Mouse (Mus musculus) cerebellum, adult 2 months (tissue): Measurements from ENCODE around the gene Zp1.

Source experiments
- CTCF ChIP-seq: fragments of 200-500 bp; IDR thresholded peaks from 2 replicates; pipeline ENCODE4 v1.5.1; 2011; ENCODE audit warnings: low read depth, mild to moderate bottlenecking, control low read depth, low read length, moderate library complexity, borderline replicate concordance; ENCODE audit not compliant: insufficient read depth
- POLR2A ChIP-seq: fragments of 200-500 bp; IDR thresholded peaks from 2 replicates; pipeline ENCODE4 v1.6.1; 2011; ENCODE audit warnings: low read length, control low read depth, borderline replicate concordance; ENCODE audit not compliant: insufficient read depth

DNA sequence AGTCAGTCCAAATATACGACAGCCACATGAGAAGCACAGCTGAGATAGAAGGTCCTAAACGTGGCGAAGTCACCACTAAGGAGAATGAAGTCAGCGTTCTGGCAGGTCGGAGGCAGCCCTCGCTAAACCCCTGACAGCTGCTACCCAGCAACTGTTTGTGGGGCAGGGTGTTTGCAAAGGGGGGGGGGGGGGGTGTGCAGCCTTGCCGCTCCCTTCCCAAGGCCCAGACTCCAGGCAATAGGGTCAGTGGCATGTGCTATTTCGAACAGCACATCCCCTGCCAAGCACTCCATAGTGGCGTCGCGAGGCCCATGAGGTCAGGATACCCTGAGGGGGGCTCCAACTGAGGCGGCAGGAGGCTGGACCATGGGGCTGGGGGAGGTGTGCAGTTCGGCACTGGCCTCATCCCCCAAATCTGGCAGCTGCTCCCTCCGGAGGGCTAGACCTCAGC lies 39.4 kb downstream of the Zp1 start:
- TF ChIP-seq CTCF: no peak
- TF ChIP-seq POLR2A: no peak
